Mouse (Mus musculus) lung, embryonic 14.5 days (tissue): ENCODE measurements around the gene Kndc1. TPM values are rescaled to one million over a fixed set of nuclear protein-coding genes. Genes with fewer than 3 reads are reported as not detected.

Experiments used
- ATAC-seq: fragments of 200-750 bp; cut with Nextera tagmentation; 2 replicates; pipeline ENCODE4 v1.8.0; 2017; ENCODE audit warnings: mild to moderate bottlenecking, moderate TSS enrichment, moderate library complexity; ENCODE audit not compliant: insufficient read depth
- DNase-seq: peaks from one replicate; pipeline ENCODE4 v3.0.0-alpha.2; 2015
- H3K27ac ChIP-seq: fragments of 300-500 bp; sonication (generic); 2 replicates; pipeline ENCODE4 v1.5.1; 2014; ENCODE audit warnings: low read depth, mild to moderate bottlenecking, moderate library complexity
- H3K27me3 ChIP-seq: fragments of 300-500 bp; sonication (generic); 2 replicates; pipeline ENCODE4 v1.6.1; 2014; ENCODE audit warnings: low read length, control low read depth; ENCODE audit not compliant: insufficient read depth
- H3K36me3 ChIP-seq: fragments of 300-500 bp; sonication (generic); 2 replicates; pipeline ENCODE4 v1.6.1; 2014; ENCODE audit warnings: control low read depth; ENCODE audit not compliant: insufficient read depth
- H3K4me1 ChIP-seq: fragments of 300-500 bp; sonication (generic); 2 replicates; pipeline ENCODE4 v1.6.1; 2014; ENCODE audit warnings: antibody characterized with exemption, control low read depth; ENCODE audit not compliant: insufficient read depth
- H3K4me2 ChIP-seq: fragments of 300-500 bp; sonication (generic); 2 replicates; pipeline ENCODE4 v1.6.1; 2014; ENCODE audit warnings: mild to moderate bottlenecking
- H3K4me3 ChIP-seq: fragments of 300-500 bp; sonication (generic); 2 replicates; pipeline ENCODE4 v1.5.1; 2014; ENCODE audit warnings: low read depth, low read length
- H3K9ac ChIP-seq: fragments of 300-500 bp; sonication (generic); 2 replicates; pipeline ENCODE4 v1.6.1; 2014
- H3K9me3 ChIP-seq: fragments of 300-500 bp; sonication (generic); 2 replicates; pipeline ENCODE4 v1.6.1; 2016; ENCODE audit warnings: low read depth, low read length, control low read depth
- CTCF ChIP-seq: IDR thresholded peaks from 2 replicates; pipeline ENCODE4 v1.5.1; 2016; ENCODE audit warnings: antibody characterized with exemption, low read depth
- whole genome bisulfite sequencing: fragments of 180-500 bp; shearing (Covaris S2); extraction: QIAGEN DNeasy Blood & Tissue Kit; methylation state at CpG from one replicate; pipeline ENCODE4 v1.1.7; 2014; 5-methylcytosine and 5-hydroxymethylcytosine counted together
- polyA plus RNA-seq: library from polyadenylated mRNA; unstranded; fragments of >200 nt; fragmentation: Nextera tagmentation; extraction: Ambion mirVana; gene quantifications from 2 replicates; pipeline ENCODE4 v1.2.1, GENCODE M21; 2014

Gene Kndc1
- polyA plus RNA-seq, 1 experiment from 2014 or later = 0.53 TPM

GRCm38 (mm10) chr7:139901981-139902380 lies 7.5 kb downstream of the Kndc1 start:
- ATAC-seq = no peak
- Histone ChIP-seq H3K9me3 (no peaks in the 10 kb centered on the region), H3K9ac (no peak overlapping the region), H3K27ac (no peak overlapping the region), H3K4me3 (no peak overlapping the region), H3K36me3 (no peaks in the 10 kb centered on the region), H3K27me3 (no peaks in the 10 kb centered on the region), H3K4me2 (no peak overlapping the region), H3K4me1 (no peaks in the 10 kb centered on the region)
- WGBS = 33% methylated on average over 1 of the region's 1 CpGs
- no peak for DNase-seq
- no peak for TF ChIP-seq CTCF

DNA sequence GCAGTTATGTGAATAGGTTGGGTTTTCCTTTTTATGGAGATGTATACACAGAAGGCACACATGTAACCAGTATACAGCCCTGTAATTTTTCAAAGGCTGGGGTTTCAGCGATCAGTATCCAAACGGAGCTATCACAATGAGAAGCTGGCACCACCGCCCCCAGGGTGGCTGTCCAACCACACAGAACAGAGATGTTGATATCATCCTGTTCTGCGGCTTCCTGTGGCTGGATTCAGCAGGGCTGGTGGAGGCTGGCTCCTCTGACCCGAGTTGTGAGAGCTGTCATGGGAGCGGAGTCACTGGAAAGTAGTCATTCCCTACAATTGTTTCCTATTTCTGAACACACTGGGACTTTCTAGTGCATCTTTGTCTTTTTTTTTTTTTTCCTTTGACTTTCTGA lies 10.8 kb downstream of the Kndc1 start:
- Histone ChIP-seq H3K27me3 (no peaks in the 10 kb centered on the region), H3K4me1 (no peaks in the 10 kb centered on the region), H3K9ac (no peak overlapping the region), H3K4me3 (no peak overlapping the region), H3K36me3 (no peaks in the 10 kb centered on the region), H3K4me2 (no peak overlapping the region), H3K9me3 (no peaks in the 10 kb centered on the region), H3K27ac (no peak overlapping the region)
- ATAC-seq (no peak), DNase-seq (no peak)
- no peak for TF ChIP-seq CTCF
- 24% methylated on average over 6 of the region's 6 CpGs for WGBS

- H3K9ac ChIP-seq = no peak overlapping the region
- H3K36me3 ChIP-seq = no peaks in the 10 kb centered on the region
- no peak overlapping the region for H3K4me3 ChIP-seq
- H3K27me3 ChIP-seq = no peaks in the 10 kb centered on the region
- ATAC-seq (no peak), DNase-seq (peak; percentile 74)
- H3K27ac ChIP-seq = no peak overlapping the region
- peak; percentile 64 for TF ChIP-seq CTCF
- under 1% methylated on average over 6 of the region's 6 CpGs for WGBS
- H3K9me3 ChIP-seq = no peaks in the 10 kb centered on the region
- no peaks in the 10 kb centered on the region for H3K4me1 ChIP-seq
- H3K4me2 ChIP-seq = no peak overlapping the region
These were observed 11.2 kb downstream of the Kndc1 start for GRCm38 (mm10) chr7:139905661-139906060.

DNA sequence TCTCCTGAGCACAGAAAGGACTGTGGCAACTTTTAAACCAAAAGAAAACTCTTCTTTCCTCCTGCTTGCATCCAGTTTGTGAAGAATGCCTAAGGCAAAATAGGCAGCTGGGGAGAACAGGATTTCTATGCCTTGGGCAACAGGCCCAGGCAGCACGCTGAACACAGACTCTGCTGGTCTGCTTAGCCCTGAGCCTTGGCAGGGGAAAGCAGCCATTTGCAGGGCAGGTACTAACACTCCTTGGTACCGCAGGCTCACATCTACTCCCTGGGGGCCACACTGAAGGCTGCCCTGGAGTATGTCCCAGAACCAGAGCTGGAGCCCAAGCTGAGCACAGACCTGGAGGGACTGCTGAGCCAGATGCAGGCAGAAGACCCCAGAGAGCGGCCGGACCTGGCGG lies 13.7 kb downstream of the Kndc1 start:
- 50% methylated on average over 5 of the region's 5 CpGs for WGBS
- Histone ChIP-seq H3K9ac (no peak overlapping the region), H3K9me3 (no peaks in the 10 kb centered on the region), H3K36me3 (no peaks in the 10 kb centered on the region), H3K4me2 (no peak overlapping the region), H3K27ac (peak overlapping the region; percentile 15; the same call in 1 of the 2 replicates), H3K4me1 (no peaks in the 10 kb centered on the region), H3K4me3 (no peak overlapping the region), H3K27me3 (0 out of 2 replicates have a peak, but pooled peaks cover 7% of the 10 kb centered on the region)
- no peak for TF ChIP-seq CTCF
- ATAC-seq = no peak
- DNase-seq = no peak

- Histone ChIP-seq H3K9me3 (no peaks in the 10 kb centered on the region), H3K27ac (no peak overlapping the region), H3K36me3 (no peaks in the 10 kb centered on the region), H3K4me2 (no peak overlapping the region), H3K4me3 (no peak overlapping the region), H3K4me1 (no peaks in the 10 kb centered on the region), H3K27me3 (peaks cover 17% of the 10 kb centered on the region; the same call in 1 of the 2 replicates), H3K9ac (no peak overlapping the region)
- no peak for TF ChIP-seq CTCF
- ATAC-seq = no peak
- peak; percentile 6 for DNase-seq
- 36% methylated on average over 6 of the region's 6 CpGs for WGBS
These were observed 15.0 kb downstream of the Kndc1 start for GRCm38 (mm10) chr7:139909469-139909868.

- WGBS = 48% methylated on average over 11 of the region's 11 CpGs
- no peak overlapping the region for H3K4me2 ChIP-seq
- H3K27ac ChIP-seq = no peak overlapping the region
- DNase-seq = no peak
- no peaks in the 10 kb centered on the region for H3K4me1 ChIP-seq
- no peaks in the 10 kb centered on the region for H3K36me3 ChIP-seq
- no peak overlapping the region for H3K9ac ChIP-seq
- TF ChIP-seq CTCF = no peak
- H3K27me3 ChIP-seq = peaks cover 25% of the 10 kb centered on the region; the same call in 1 of the 2 replicates
- ATAC-seq = no peak
- no peak overlapping the region for H3K4me3 ChIP-seq
- no peaks in the 10 kb centered on the region for H3K9me3 ChIP-seq
These were observed 15.8 kb downstream of the Kndc1 start for GRCm38 (mm10) chr7:139910204-139910835.

GRCm38 (mm10) chr7:139914141-139915047 lies 19.9 kb downstream of the Kndc1 start:
- Histone ChIP-seq H3K4me3 (peak overlapping the region; percentile 32), H3K4me1 (no peaks in the 10 kb centered on the region), H3K9me3 (no peaks in the 10 kb centered on the region), H3K9ac (no peak overlapping the region), H3K36me3 (no peaks in the 10 kb centered on the region), H3K27me3 (peaks cover 26% of the 10 kb centered on the region; the same call in 1 of the 2 replicates), H3K4me2 (peak overlapping the region; percentile 54), H3K27ac (no peak overlapping the region)
- no peak for TF ChIP-seq CTCF
- peak; percentile 81 for ATAC-seq
- WGBS = 8% methylated on average over 29 of the region's 29 CpGs
- peak; percentile 18 for DNase-seq
